In genomic region chr14:73117411-73118392, GRCm38 (mm10) we compare ENCODE assay signal across 11 mouse cellular contexts. TPM values are rescaled to one million over a fixed set of nuclear protein-coding genes. Genes with fewer than 3 reads are reported as not detected.
A peak's percentile ranks its signal among the peaks of the same experiment; 100 is the strongest.
DNase-seq lines count a peak whose midpoint lies in the region; ATAC-seq lines count a peak whose summit lies in the region.
"Had no signal": no experiment of that assay in that cellular context is flagged by ENCODE, and none has a peak within 500 bp of the region (broad histone marks: within the 10 kb centered on the region; RNA-seq: fewer than 3 reads in every experiment).

No protein-coding gene starts in this region.

- no peak overlapping the region for H3K4me3 ChIP-seq in heart, embryonic 10.5 days
- peak overlapping the region; percentile 88 for H3K4me3 ChIP-seq in megakaryocyte, embryonic 14.5 days (replicated peaks)
- H3K4me3 ChIP-seq in limb, embryonic 13.5 days = no peak overlapping the region; the same call in 1 of the 2 replicates
- H3K4me3 ChIP-seq in hindbrain, embryonic 13.5 days = no peak overlapping the region
- H3K4me3 ChIP-seq: neural tube, embryonic 12.5 days had no signal

- H3K36me3 ChIP-seq in heart, embryonic 10.5 days = no peaks in the 10 kb centered on the region
- peaks cover 9% of the 10 kb centered on the region for H3K36me3 ChIP-seq in megakaryocyte, embryonic 14.5 days (replicated peaks; ENCODE audit: low read length)
- H3K36me3 ChIP-seq in limb, embryonic 13.5 days = no peaks in the 10 kb centered on the region
- H3K36me3 ChIP-seq in hindbrain, embryonic 13.5 days = no peaks in the 10 kb centered on the region
- H3K36me3 ChIP-seq: liver, embryonic 15.5 days; neural tube, embryonic 12.5 days had no signal

- no peak overlapping the region for H3K9ac ChIP-seq in limb, embryonic 13.5 days
- H3K9ac ChIP-seq in hindbrain, embryonic 13.5 days = no peak overlapping the region
- H3K9ac ChIP-seq: liver, embryonic 15.5 days; neural tube, embryonic 12.5 days had no signal

- H3K9me3 ChIP-seq in heart, embryonic 10.5 days = no peaks in the 10 kb centered on the region
- peaks cover 3% of the 10 kb centered on the region for H3K9me3 ChIP-seq in megakaryocyte, embryonic 14.5 days
- no peaks in the 10 kb centered on the region for H3K9me3 ChIP-seq in limb, embryonic 13.5 days
- H3K9me3 ChIP-seq in hindbrain, embryonic 13.5 days = no peaks in the 10 kb centered on the region
- H3K9me3 ChIP-seq: liver, embryonic 15.5 days; neural tube, embryonic 12.5 days had no signal

- H3K4me2 ChIP-seq in limb, embryonic 13.5 days (replicated peaks) = peak overlapping the region; percentile 49
- H3K4me2 ChIP-seq in hindbrain, embryonic 13.5 days = no peak overlapping the region
- H3K4me2 ChIP-seq: neural tube, embryonic 12.5 days had no signal

- H3K4me1 ChIP-seq in heart, embryonic 10.5 days = peaks cover 14% of the 10 kb centered on the region
- peaks cover 78% of the 10 kb centered on the region for H3K4me1 ChIP-seq in megakaryocyte, embryonic 14.5 days
- peaks cover 37% of the 10 kb centered on the region for H3K4me1 ChIP-seq in limb, embryonic 13.5 days
- H3K4me1 ChIP-seq in hindbrain, embryonic 13.5 days (replicated peaks) = peaks cover 9% of the 10 kb centered on the region
- H3K4me1 ChIP-seq: neural tube, embryonic 12.5 days had no signal

- WGBS in heart, embryonic 10.5 days = 79% methylated on average over 7 of the region's 7 CpGs
- 67% methylated on average over 7 of the region's 7 CpGs for WGBS in limb, embryonic 13.5 days
- WGBS in hindbrain, embryonic 13.5 days = 81% methylated on average over 7 of the region's 7 CpGs

- no peak overlapping the region for H3K27ac ChIP-seq in heart, embryonic 10.5 days
- H3K27ac ChIP-seq in limb, embryonic 13.5 days = no peak overlapping the region; the same call in 1 of the 2 replicates
- no peak overlapping the region for H3K27ac ChIP-seq in hindbrain, embryonic 13.5 days
- H3K27ac ChIP-seq: liver, embryonic 15.5 days; neural tube, embryonic 12.5 days had no signal

- no peaks in the 10 kb centered on the region for H3K27me3 ChIP-seq in heart, embryonic 10.5 days (ENCODE audit: insufficient read depth, poor library complexity, severe bottlenecking)
- H3K27me3 ChIP-seq in megakaryocyte, embryonic 14.5 days (replicated peaks) = no peaks in the 10 kb centered on the region
- H3K27me3 ChIP-seq in limb, embryonic 13.5 days = no peaks in the 10 kb centered on the region
- H3K27me3 ChIP-seq in hindbrain, embryonic 13.5 days = no peaks in the 10 kb centered on the region
- H3K27me3 ChIP-seq: liver, embryonic 15.5 days; neural tube, embryonic 12.5 days had no signal

- peak; percentile 63 for DNase-seq in heart, embryonic 10.5 days (ENCODE audit: low spot score)
- DNase-seq in heart, adult 8-10 months (ENCODE audit: low spot score) = no peak
- peak; percentile 39 to 41 for DNase-seq in thymus, postnatal 36 days
- no peak for DNase-seq in ovary, postnatal 10 days (ENCODE audit: low spot score)
- DNase-seq: cerebellum, adult 8-10 months had no signal

- no peak for ATAC-seq in megakaryocyte, adult 5-6 weeks (ENCODE audit: poor library complexity, severe bottlenecking)
- no peak for ATAC-seq in limb, embryonic 13.5 days (ENCODE audit: low FRiP score, low read depth)
- no peak for ATAC-seq in hindbrain, embryonic 13.5 days (ENCODE audit: low FRiP score)

RNA-seq across cellular contexts. Expression of gene Rcbtb2, which starts 5.1 kb away (rescaled TPM):
- 81.2 and 99.9 TPM in 2 replicates for polyA plus RNA-seq in heart, embryonic 10.5 days (2016; fragmentation: Nextera tagmentation; extraction: Ambion mirVana)
- total RNA-seq in heart, adult 8-10 months (2022) = 10 to 100 TPM; 18.2 to 30.9 (median 21.1) TPM
- polyA plus RNA-seq in megakaryocyte, embryonic 14.5 days (2012; ENCODE audit: insufficient read depth, low replicate concordance) = 12.2 and 27.1 TPM in 2 replicates
- 68.3 and 69.2 TPM in 2 replicates for total RNA-seq in megakaryocyte, adult 5-6 weeks (2015)
- 35.9 and 37.7 TPM in 2 replicates for total RNA-seq in megakaryocyte, adult 5-6 weeks (2017)
- polyA plus RNA-seq in limb, embryonic 13.5 days (2015; fragmentation: Nextera tagmentation; extraction: Ambion mirVana) = 146 and 151 TPM in 2 replicates
- 88.0 and 88.8 TPM in 2 replicates for polyA plus RNA-seq in hindbrain, embryonic 13.5 days (2015; fragmentation: Nextera tagmentation; extraction: Ambion mirVana)

Comparison
In these comparisons a context has a peak if more than half of its experiments do, and no peak if none do; other contexts are left out.
1. DNase-seq: peak in heart, embryonic 10.5 days (single experiment) and thymus, postnatal 36 days (2 of 2); none in heart, adult 8-10 months (single experiment) and ovary, postnatal 10 days (single experiment).